Comparison of ENCODE assay signal across 10 mouse cellular contexts in the genomic region with DNA sequence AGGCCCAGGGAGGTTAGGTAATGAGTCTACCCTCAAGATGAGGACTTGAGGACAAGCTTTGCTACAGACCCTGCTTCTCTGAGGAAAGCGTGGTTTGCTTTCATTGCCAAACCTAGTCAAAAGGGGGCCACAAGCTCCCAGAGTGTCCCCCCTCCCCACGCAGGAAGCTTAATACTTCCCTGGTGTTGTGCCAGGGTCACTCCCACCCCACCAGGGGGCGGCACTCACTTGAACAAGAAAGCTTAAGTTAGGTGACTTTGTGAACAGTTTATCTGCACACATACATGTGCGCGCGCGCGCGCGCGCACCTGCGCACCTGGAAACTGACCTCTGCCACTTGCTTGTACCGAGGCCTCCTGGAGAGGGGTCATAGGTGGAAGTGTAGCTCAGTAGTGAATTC. TPM values are rescaled to one million over a fixed set of nuclear protein-coding genes. Genes with fewer than 3 reads are reported as not detected.
DNase-seq lines count a peak whose midpoint lies in the region; ATAC-seq and TF ChIP-seq lines count a peak whose summit lies in the region.
"Had no signal": no experiment of that assay in that cellular context is flagged by ENCODE, and none has a peak within 500 bp of the region (broad histone marks: within the 10 kb centered on the region; RNA-seq: fewer than 3 reads in every experiment).

No protein-coding gene starts in this region.

- H3K9ac ChIP-seq in kidney, embryonic 16.5 days (replicated peaks; ENCODE audit: low read length) = no peak overlapping the region
- no peak overlapping the region for H3K9ac ChIP-seq in stomach, embryonic 15.5 days
- H3K9ac ChIP-seq: midbrain, embryonic 13.5 days had no signal

- DNase-seq in kidney, adult 2 months = no peak
- DNase-seq in T-cell, adult 2 months (ENCODE audit: low spot score) = peak; percentile 63
- DNase-seq in kidney, postnatal 4 days = peak; percentile 40 to 64
- no peak for DNase-seq in layer of hippocampus, adult 11-12 months (ENCODE audit: low spot score)
- DNase-seq in urinary bladder, postnatal 4 days (ENCODE audit: low spot score in 2 of 2) = no peak
- DNase-seq in layer of hippocampus, postnatal 10 days (ENCODE audit: low spot score in 2 of 2) = no peak

- peak overlapping the region; percentile 61; the same call in 1 of the 2 replicates for H3K4me3 ChIP-seq in kidney, embryonic 16.5 days (ENCODE audit: low read length)
- no peak overlapping the region for H3K4me3 ChIP-seq in kidney, adult 2 months (ENCODE audit: insufficient read depth, low read depth, low read length)
- H3K4me3 ChIP-seq in stomach, embryonic 15.5 days (replicated peaks) = no peak overlapping the region
- H3K4me3 ChIP-seq: midbrain, embryonic 13.5 days had no signal

- peaks cover 4% of the 10 kb centered on the region; the same call in 1 of the 2 replicates for H3K9me3 ChIP-seq in kidney, embryonic 16.5 days (ENCODE audit: low read length)
- no peaks in the 10 kb centered on the region for H3K9me3 ChIP-seq in stomach, embryonic 15.5 days
- H3K9me3 ChIP-seq: midbrain, embryonic 13.5 days had no signal

- no peak for TF ChIP-seq POLR2A in kidney, adult 2 months (IDR thresholded peaks at IDR 0.05; ENCODE audit: low read depth, low read length)

- 84% methylated on average over 13 of the region's 13 CpGs for WGBS in kidney, embryonic 16.5 days
- 88% methylated on average over 13 of the region's 13 CpGs for WGBS in kidney, adult 2 months
- WGBS in stomach, embryonic 15.5 days = 79% methylated on average over 13 of the region's 13 CpGs

- ATAC-seq in kidney, embryonic 16.5 days (ENCODE audit: low FRiP score, low TSS enrichment) = no peak
- ATAC-seq in stomach, embryonic 15.5 days (ENCODE audit: insufficient read depth, low FRiP score, low read depth) = no peak
- ATAC-seq: midbrain, embryonic 13.5 days had no signal

- H3K4me1 ChIP-seq in kidney, embryonic 16.5 days (ENCODE audit: insufficient read depth, low read length) = peaks cover 12% of the 10 kb centered on the region
- peaks cover 2% of the 10 kb centered on the region; the same call in 1 of the 2 replicates for H3K4me1 ChIP-seq in kidney, adult 2 months (ENCODE audit: control insufficient read depth, insufficient read depth, low read length)
- 0 out of 2 replicates have a peak, but pooled peaks cover 3% of the 10 kb centered on the region for H3K4me1 ChIP-seq in stomach, embryonic 15.5 days

- no peak overlapping the region for H3K27ac ChIP-seq in kidney, embryonic 16.5 days (ENCODE audit: low read length)
- H3K27ac ChIP-seq in kidney, adult 2 months (ENCODE audit: insufficient read depth, low read depth, low read length) = no peak overlapping the region
- H3K27ac ChIP-seq in stomach, embryonic 15.5 days = no peak overlapping the region
- H3K27ac ChIP-seq: midbrain, embryonic 13.5 days had no signal

- H3K36me3 ChIP-seq in kidney, embryonic 16.5 days (ENCODE audit: insufficient read depth, low read length) = 0 out of 2 replicates have a peak, but pooled peaks cover 5% of the 10 kb centered on the region
- H3K36me3 ChIP-seq in kidney, adult 2 months (ENCODE audit: control insufficient read depth, insufficient read depth, low read length) = no peaks in the 10 kb centered on the region
- no peaks in the 10 kb centered on the region for H3K36me3 ChIP-seq in stomach, embryonic 15.5 days
- H3K36me3 ChIP-seq: midbrain, embryonic 13.5 days had no signal

- H3K27me3 ChIP-seq in kidney, embryonic 16.5 days (ENCODE audit: insufficient read depth, low read length) = no peaks in the 10 kb centered on the region
- H3K27me3 ChIP-seq in kidney, adult 2 months (replicated peaks; ENCODE audit: control insufficient read depth, insufficient read depth, low read length) = no peaks in the 10 kb centered on the region
- no peaks in the 10 kb centered on the region for H3K27me3 ChIP-seq in stomach, embryonic 15.5 days (replicated peaks)
- H3K27me3 ChIP-seq: midbrain, embryonic 13.5 days had no signal

- H3K4me2 ChIP-seq in kidney, embryonic 16.5 days (replicated peaks; ENCODE audit: low read depth, low read length) = peak overlapping the region; percentile 62; the same call in 1 of the 2 replicates
- H3K4me2 ChIP-seq in stomach, embryonic 15.5 days = peak overlapping the region; percentile 71

- no peak for TF ChIP-seq CTCF in kidney, adult 2 months (conservative IDR thresholded peaks at IDR 0.05; ENCODE audit: insufficient read depth, insufficient read length, low read depth, low read length)

RNA-seq across cellular contexts. Expression of a gene that starts 2.3 kb away (rescaled TPM):
- polyA plus RNA-seq in kidney, embryonic 16.5 days (2015; fragmentation: Nextera tagmentation; extraction: Ambion mirVana) = 3.3 and 3.9 TPM in 2 replicates
- 37.1 and 42.2 TPM in 2 replicates for polyA plus RNA-seq in kidney, adult 2 months (2012; rRNA removed)
- 2.1 TPM in 2 replicates for polyA plus RNA-seq in stomach, embryonic 15.5 days (2015; fragmentation: Nextera tagmentation; extraction: Ambion mirVana)
- 10 to 100 TPM; 14.2 to 16.2 TPM for total RNA-seq in layer of hippocampus, postnatal 10 days (2021)

RNA-seq across cellular contexts. Expression of a gene that starts 7.2 kb away (rescaled TPM):
- polyA plus RNA-seq in kidney, embryonic 16.5 days (2015; fragmentation: Nextera tagmentation; extraction: Ambion mirVana) = not detected in 2 replicates
- polyA plus RNA-seq in kidney, adult 2 months (2012; rRNA removed) = not detected in 2 replicates
- not detected in 2 replicates for polyA plus RNA-seq in stomach, embryonic 15.5 days (2015; fragmentation: Nextera tagmentation; extraction: Ambion mirVana)
- not detected for total RNA-seq in layer of hippocampus, postnatal 10 days (2021)
- total RNA-seq: heart, postnatal 36 days had no signal
- polyA plus RNA-seq: midbrain, embryonic 13.5 days had no signal

RNA-seq across cellular contexts. Expression of a gene that starts 11.5 kb away (rescaled TPM):
- polyA plus RNA-seq in kidney, embryonic 16.5 days (2015; fragmentation: Nextera tagmentation; extraction: Ambion mirVana) = 26.0 and 26.5 TPM in 2 replicates
- 7.2 and 21.4 TPM in 2 replicates for polyA plus RNA-seq in kidney, adult 2 months (2012; rRNA removed)
- polyA plus RNA-seq in stomach, embryonic 15.5 days (2015; fragmentation: Nextera tagmentation; extraction: Ambion mirVana) = 13.5 and 13.9 TPM in 2 replicates
- total RNA-seq in layer of hippocampus, postnatal 10 days (2021) = 1 to 10 TPM; 2.6 to 3.1 TPM

RNA-seq across cellular contexts. Expression of a gene that starts 12.2 kb away (rescaled TPM):
- polyA plus RNA-seq in kidney, embryonic 16.5 days (2015; fragmentation: Nextera tagmentation; extraction: Ambion mirVana) = not detected in 2 replicates
- not detected in 2 replicates for polyA plus RNA-seq in kidney, adult 2 months (2012; rRNA removed)
- not detected in 2 replicates for polyA plus RNA-seq in stomach, embryonic 15.5 days (2015; fragmentation: Nextera tagmentation; extraction: Ambion mirVana)
- not detected for total RNA-seq in layer of hippocampus, postnatal 10 days (2021)
- total RNA-seq: heart, postnatal 36 days had no signal
- polyA plus RNA-seq: midbrain, embryonic 13.5 days had no signal

RNA-seq across cellular contexts. Expression of a gene that starts 17.2 kb away (rescaled TPM):
- polyA plus RNA-seq in kidney, embryonic 16.5 days (2015; fragmentation: Nextera tagmentation; extraction: Ambion mirVana) = 40.8 and 42.3 TPM in 2 replicates
- polyA plus RNA-seq in kidney, adult 2 months (2012; rRNA removed) = 77.2 and 82.6 TPM in 2 replicates
- 23.7 and 29.6 TPM in 2 replicates for polyA plus RNA-seq in stomach, embryonic 15.5 days (2015; fragmentation: Nextera tagmentation; extraction: Ambion mirVana)
- total RNA-seq in layer of hippocampus, postnatal 10 days (2021) = 10 to 100 TPM; 34.0 to 34.5 TPM

Comparison
In these comparisons a context has a peak if more than half of its experiments do, and no peak if none do; other contexts are left out.
1. DNase-seq: peak in T-cell, adult 2 months (single experiment) and kidney, postnatal 4 days (2 of 2); none in kidney, adult 2 months (single experiment), layer of hippocampus, adult 11-12 months (single experiment), urinary bladder, postnatal 4 days (0 of 2) and layer of hippocampus, postnatal 10 days (0 of 2).